Mouse (Mus musculus): ENCODE results near the gene Nfia. TPM values are rescaled to one million over a fixed set of nuclear protein-coding genes. Genes with fewer than 3 reads are reported as not detected.

The Nfia gene
- polyA plus RNA-seq, 1 experiment from 2014 or later = 40.5 TPM

DNA sequence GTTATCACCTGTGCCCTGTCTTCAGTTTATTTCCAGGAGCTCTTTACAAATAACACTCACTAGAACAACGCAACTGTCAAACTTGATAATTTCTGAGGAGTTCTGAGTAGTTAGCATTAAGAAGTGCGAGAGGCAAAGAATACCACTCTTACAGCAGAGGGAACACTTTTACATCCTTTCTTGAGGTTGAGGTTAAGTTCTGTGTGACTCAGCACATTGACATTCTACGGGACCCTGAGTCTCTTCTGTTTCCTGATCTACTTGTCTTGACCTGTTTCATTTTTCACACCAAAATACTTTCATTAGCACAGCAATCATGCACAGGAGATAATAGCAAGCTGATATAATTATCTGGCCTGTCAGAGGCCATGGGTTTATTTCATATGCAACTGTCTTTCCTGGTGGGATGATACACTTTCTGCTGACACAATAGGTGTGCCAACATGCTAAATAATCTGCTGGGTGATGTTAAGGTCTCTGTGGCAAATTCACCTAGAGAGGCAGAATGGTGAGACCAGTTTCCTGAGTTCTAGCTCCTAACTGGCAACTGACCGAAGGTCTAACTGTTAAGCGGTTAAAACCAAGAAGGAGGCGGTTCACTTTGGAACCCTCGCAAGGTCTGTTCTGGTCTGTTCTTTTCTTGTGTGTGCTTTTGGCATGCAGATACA is 59.2 kb downstream of the Nfia start:
- DNase-seq (ENCODE audit: low read depth, low spot score) (peak; percentile 30), ATAC-seq (peak; percentile 90)
- CTCF ChIA-PET = interaction anchor here (1.2 to 1.4 kb wide), 2 partner anchors 10 to 174 kb away, joined by 3 read pairs; no protein-coding TSS in a partner anchor
- in situ Hi-C loops (cut with MboI; ENCODE audit: low pct_unique_long_range_greater_than_20kb) = no loop called here
- POLR2A ChIA-PET = no interaction called here
- H3K27me3 ChIP-seq = no peaks in the 10 kb centered on the region
- TF ChIP-seq CTCF (IDR thresholded peaks at IDR 0.05) = no peak

DNA sequence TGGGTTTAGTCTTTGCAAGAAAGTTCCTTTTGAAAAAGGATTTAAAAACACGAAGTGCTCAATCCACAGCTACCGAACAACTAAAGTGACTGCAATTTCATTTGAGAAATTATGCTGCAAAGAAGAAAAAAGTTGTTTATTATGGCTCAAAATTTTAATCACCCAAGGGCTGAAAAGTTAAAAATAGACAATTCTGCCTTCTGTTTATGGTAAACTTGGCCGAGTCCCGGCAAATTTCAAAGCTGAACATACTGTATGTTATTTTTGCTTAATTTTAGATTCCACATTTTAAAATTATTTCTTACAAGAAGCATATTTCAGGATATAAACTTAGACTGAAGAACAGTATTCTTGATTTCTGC is 59.7 kb downstream of the Nfia start:
- ChIA-PET POLR2A (no interaction called here), CTCF (interaction anchor here (1.2 to 1.4 kb wide), 2 partner anchors 10 to 174 kb away, joined by 3 read pairs; no protein-coding TSS in a partner anchor)
- TF ChIP-seq CTCF (IDR thresholded peaks at IDR 0.05) = no peak
- H3K27me3 ChIP-seq = no peaks in the 10 kb centered on the region
- ATAC-seq (no peak), DNase-seq (ENCODE audit: low read depth, low spot score) (no peak)
- in situ Hi-C loops (cut with MboI; ENCODE audit: low pct_unique_long_range_greater_than_20kb) = no loop called here

DNA sequence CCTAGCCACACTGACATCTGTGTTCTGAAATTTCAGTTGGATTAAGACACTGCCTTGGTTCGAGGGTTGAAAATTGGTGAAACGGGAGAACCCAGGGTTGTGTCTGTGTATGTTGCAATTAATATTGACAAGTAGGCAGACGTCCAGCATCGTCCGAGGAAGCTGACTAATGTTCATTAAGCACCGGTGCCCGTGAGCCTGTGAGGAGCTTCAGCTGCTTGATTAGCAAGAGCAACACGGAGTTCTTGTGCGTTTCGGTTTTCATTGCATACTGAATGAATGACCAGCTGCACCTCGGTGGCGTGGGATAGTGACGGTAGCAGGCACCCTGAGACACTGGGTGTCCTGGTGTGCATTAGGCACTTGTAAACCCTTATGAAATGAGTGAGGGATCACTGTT is 64.3 kb downstream of the Nfia start:
- POLR2A ChIA-PET = no interaction called here
- no peaks in the 10 kb centered on the region for H3K27me3 ChIP-seq
- ATAC-seq (no peak), DNase-seq (ENCODE audit: low read depth, low spot score) (no peak)
- no peak for TF ChIP-seq CTCF (IDR thresholded peaks at IDR 0.05)
- CTCF ChIA-PET = no interaction called here
- in situ Hi-C loops (cut with MboI; ENCODE audit: low pct_unique_long_range_greater_than_20kb) = no loop called here

DNA sequence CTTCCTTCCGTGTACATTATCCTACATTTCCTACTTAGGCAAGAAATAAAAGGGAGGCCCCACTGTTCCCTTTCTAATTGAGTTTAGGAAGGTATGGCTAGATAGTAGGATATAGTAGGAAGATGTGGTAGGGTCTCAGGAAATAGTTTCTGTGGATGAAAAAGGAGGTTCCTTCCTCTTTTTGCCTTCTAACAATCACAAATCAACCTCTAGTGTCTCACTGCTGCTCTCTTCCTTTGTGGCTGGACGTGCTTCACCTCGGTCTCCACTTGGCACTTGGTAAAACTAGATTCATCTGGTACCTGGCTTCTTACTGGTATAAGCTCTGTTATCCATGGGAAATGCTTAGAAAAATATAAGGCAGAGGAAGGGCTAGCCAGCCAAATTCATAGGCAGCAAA is 65.2 kb downstream of the Nfia start:
- no peaks in the 10 kb centered on the region for H3K27me3 ChIP-seq
- DNase-seq (ENCODE audit: low read depth, low spot score) (no peak), ATAC-seq (no peak)
- TF ChIP-seq CTCF (IDR thresholded peaks at IDR 0.05) = no peak
- ChIA-PET POLR2A (no interaction called here), CTCF (interaction anchor here (0.5 kb wide), 1 partner anchor 9 kb away, joined by 3 read pairs; no protein-coding TSS in a partner anchor)
- in situ Hi-C loops (cut with MboI; ENCODE audit: low pct_unique_long_range_greater_than_20kb) = no loop called here

DNA sequence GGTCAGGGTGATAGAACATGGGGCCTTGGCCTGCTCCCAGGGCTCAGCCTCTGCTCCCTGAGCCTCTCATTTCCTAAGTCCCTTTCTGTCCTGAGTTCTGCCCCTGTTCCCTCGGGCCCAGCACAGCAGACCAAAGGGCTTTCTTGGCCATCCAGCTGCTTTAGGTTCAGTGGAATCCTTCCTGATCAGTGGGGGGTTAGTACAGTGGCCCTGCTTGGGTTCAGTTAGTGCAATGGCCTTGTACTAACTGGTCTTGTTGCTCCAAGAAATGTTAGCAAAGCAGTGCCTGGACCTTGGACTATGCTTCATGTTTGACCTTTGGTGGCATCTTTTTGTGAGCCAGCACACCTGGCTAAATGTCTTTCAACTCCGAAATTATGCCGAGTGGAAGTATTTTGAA is 66.1 kb downstream of the Nfia start:
- no peak for ATAC-seq
- POLR2A ChIA-PET = no interaction called here
- H3K27me3 ChIP-seq = no peaks in the 10 kb centered on the region
- DNase-seq (ENCODE audit: low read depth, low spot score) = no peak
- CTCF ChIA-PET = no interaction called here
- no peak for TF ChIP-seq CTCF (IDR thresholded peaks at IDR 0.05)
- in situ Hi-C loops (cut with MboI; ENCODE audit: low pct_unique_long_range_greater_than_20kb) = no loop called here

DNA sequence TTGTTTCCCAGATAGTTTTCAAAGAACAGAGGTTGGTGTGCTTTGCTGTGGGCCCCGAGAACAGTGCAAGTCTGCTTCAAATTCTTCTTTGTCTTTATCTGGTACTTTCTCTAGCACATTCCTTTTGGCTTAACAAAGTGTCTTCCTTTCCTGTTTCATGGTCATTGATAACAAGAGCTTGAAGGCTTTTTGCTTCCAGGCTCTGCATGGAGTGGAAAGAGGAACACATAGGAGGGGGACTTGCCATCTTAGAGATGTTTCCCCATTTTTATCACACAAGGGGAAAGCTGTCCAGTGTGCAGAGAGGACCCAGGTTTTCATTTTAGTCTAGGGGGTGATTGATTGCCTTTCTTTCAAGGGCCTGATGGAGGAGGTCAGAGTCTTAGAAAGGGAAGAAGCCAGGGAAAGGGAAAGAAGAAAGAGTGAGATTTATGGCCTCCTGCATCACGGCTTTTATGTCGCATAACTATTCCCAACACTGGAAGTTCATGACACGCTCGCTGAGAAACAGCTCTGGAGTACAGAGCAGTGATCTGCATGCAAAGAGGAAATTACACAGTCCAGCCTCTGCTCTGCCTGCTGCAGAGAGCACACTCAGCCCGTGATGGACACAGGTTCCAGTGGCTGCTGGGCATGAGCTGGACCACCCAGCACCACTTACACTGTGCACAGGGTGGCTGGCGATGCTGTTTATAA is 67.0 kb downstream of the Nfia start:
- POLR2A ChIA-PET = no interaction called here
- DNase-seq (ENCODE audit: low read depth, low spot score) (no peak), ATAC-seq (no peak)
- no peak for TF ChIP-seq CTCF (IDR thresholded peaks at IDR 0.05)
- CTCF ChIA-PET = no interaction called here
- H3K27me3 ChIP-seq = no peaks in the 10 kb centered on the region
- in situ Hi-C loops (cut with MboI; ENCODE audit: low pct_unique_long_range_greater_than_20kb) = no loop called here

DNA sequence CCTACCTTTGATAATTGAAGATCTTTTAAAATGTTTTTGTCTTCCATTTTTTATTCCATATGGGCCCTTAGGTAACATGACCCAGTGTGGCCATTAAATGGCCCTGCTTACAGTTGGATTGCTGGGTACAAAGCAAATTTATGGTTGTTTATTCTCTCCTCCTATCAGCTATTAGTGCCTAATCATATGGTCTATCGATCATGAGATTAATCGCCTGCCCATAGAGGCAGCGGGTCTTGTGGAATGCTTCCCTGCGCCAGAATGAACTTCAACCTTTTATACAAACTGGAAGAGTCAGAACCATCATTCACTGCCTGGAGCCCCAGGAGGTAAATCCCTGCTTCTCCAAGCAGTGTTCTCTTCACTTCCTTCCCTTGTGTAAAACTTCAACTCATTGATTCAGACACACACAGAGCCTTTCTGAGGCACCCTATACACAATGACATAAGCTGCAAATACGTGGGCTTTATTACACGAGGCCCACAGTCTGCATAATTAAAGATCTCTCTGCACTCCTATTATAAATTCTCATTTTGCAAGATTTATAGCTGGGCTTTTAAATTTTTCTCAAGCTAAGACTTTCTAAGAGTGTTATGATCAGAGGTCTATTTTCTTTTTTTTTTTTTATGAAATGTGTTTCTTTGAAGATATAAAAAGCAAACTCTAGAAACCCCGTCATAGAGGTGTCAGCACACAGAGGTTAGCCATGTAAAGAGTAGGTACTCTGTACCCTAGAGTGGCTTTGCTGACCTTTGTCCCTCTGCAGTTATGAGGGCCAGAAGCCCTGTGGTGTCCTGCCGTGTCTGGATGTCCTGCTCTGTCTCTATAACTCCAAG is 67.9 kb downstream of the Nfia start:
- ATAC-seq = no peak
- no peak for TF ChIP-seq CTCF (IDR thresholded peaks at IDR 0.05)

DNA sequence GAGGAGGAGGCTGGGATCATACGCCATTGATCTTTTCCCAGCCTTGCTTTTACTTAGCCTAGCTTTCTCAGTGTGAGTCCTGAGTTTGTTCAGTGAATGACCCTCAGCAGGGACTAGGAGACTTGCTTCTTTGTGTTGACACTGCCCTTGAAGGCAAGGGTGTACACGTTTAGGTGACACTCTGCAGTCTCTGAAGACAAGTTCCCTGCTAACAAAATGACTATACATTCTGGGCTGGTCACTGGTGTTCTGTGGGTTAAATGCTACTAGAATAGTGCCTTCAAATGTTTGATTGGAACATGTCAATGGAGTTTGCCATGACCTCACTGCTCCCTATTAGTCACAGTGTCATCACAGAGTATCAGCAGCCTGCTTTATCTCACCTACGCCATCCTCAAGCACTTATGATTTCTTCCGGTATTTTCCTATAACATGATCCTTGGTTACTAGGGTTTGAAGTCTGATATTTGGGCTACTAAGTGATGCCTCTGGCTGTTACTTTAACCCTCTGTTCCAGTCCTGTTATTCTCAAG is 68.6 kb downstream of the Nfia start:
- TF ChIP-seq CTCF (IDR thresholded peaks at IDR 0.05) = no peak
- in situ Hi-C loops (cut with MboI; ENCODE audit: low pct_unique_long_range_greater_than_20kb) = no loop called here
- ChIA-PET CTCF (interaction anchor here (0.9 kb wide), 2 partner anchors 18 to 27 kb away, joined by 3 read pairs; no protein-coding TSS in a partner anchor), POLR2A (no interaction called here)
- ATAC-seq = no peak
- no peak for DNase-seq (ENCODE audit: low read depth, low spot score)
- no peaks in the 10 kb centered on the region for H3K27me3 ChIP-seq

More for the DNA sequence above, 67.9 kb downstream of the Nfia start:
- in situ Hi-C loops (cut with MboI; ENCODE audit: low pct_unique_long_range_greater_than_20kb) = no loop called here
- DNase-seq (ENCODE audit: low read depth, low spot score) = no peak
- no peaks in the 10 kb centered on the region for H3K27me3 ChIP-seq
- CTCF ChIA-PET = no interaction called here
- POLR2A ChIA-PET = no interaction called here

DNA sequence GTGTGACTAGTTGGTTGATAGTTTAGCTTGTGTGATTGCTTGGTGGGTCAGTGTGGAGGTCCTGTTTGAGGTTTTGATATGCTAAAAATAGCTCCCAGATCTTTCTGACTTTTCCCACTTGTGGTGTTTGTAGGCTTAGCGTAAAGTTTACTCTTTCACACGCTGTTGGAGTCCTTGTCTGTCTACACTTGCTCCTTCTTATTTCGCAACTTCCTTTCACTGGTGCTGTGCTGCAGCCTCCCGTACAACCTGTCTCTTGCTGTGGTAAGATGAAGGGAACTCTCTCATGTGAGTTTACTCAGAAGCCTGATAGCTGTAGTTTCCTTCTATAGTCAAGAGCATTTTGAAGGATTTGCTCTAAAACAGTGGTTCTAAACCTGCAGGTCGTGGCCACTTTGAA is 69.2 kb downstream of the Nfia start:
- TF ChIP-seq CTCF (IDR thresholded peaks at IDR 0.05) = no peak
- POLR2A ChIA-PET = no interaction called here
- ATAC-seq = no peak

DNA sequence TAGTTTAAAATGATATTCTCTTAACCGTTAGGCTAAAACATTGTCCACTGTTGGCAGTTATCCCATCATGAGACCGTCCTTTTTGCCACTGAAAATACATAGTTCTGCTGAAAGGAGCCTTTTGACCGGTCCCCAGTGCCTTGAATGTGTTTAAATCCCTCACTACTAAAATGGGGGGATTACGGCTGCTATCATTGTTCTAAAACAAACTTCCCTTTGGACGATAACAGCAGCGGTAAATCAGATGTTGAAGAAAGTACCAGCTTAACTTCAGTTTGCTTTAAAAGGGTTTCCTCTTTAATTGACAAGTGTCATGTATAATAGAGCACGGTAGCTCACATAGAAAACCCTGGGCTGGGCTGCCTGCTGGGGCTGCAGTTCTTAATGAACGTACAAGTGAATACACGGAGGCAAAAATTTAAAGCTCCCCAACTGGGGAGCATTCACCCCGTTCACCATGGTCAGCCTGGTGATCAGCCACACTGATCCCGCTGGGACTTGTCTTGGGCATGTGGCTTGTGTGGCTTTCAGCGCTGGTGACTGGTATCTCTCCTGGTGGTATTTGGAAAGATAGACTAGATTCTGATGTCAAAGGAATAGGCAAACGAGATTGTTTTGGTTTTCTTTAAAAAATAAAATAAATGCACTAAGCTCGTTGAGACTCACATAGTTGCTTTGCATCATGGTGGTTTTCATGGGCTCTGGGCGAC is 71.6 kb downstream of the Nfia start:
- ChIA-PET POLR2A (no interaction called here), CTCF (interaction anchor here (0.8 to 1.0 kb wide), 2 partner anchors 8 to 24 kb away, joined by 3 read pairs; no protein-coding TSS in a partner anchor)
- in situ Hi-C loops (cut with MboI; ENCODE audit: low pct_unique_long_range_greater_than_20kb) = no loop called here
- H3K27me3 ChIP-seq = no peaks in the 10 kb centered on the region
- TF ChIP-seq CTCF (IDR thresholded peaks at IDR 0.05) = no peak
- ATAC-seq (no peak), DNase-seq (ENCODE audit: low read depth, low spot score) (no peak)

More for the DNA sequence above, 69.2 kb downstream of the Nfia start:
- H3K27me3 ChIP-seq = no peaks in the 10 kb centered on the region
- CTCF ChIA-PET = interaction anchor here (0.9 kb wide), 2 partner anchors 17 to 27 kb away, joined by 3 read pairs; no protein-coding TSS in a partner anchor
- no peak for DNase-seq (ENCODE audit: low read depth, low spot score)
- in situ Hi-C loops (cut with MboI; ENCODE audit: low pct_unique_long_range_greater_than_20kb) = no loop called here
